Mouse (Mus musculus) lung, postnatal 0 days (tissue): ENCODE data around the gene Rab6b.

Experiments
- CTCF ChIP-seq: IDR thresholded peaks from 2 replicates; pipeline ENCODE4 v1.5.1; 2016; ENCODE audit warnings: antibody characterized with exemption, mild to moderate bottlenecking
- EP300 ChIP-seq: IDR thresholded peaks from 2 replicates; pipeline ENCODE4 v1.6.1; 2016; ENCODE audit warnings: antibody characterized with exemption, mild to moderate bottlenecking, control low read depth

GRCm38 (mm10) chr9:103134450-103135030 is 23.0 kb downstream of the Rab6b start:
- TF ChIP-seq CTCF (no peak), EP300 (no peak)
